Mouse (Mus musculus) activated CD4-positive, CD25-positive, alpha-beta regulatory T cell, adult 4 months (primary cell): ENCODE data around the gene Ffar4. TPM values are rescaled to one million over a fixed set of nuclear protein-coding genes. Genes with fewer than 3 reads are reported as not detected.

Experiments
- ATAC-seq: one replicate; pipeline ENCODE4 v1.8.0; 2017
- polyA plus RNA-seq, 2 experiments: library from polyadenylated mRNA; unstranded; fragments of 100-300 nt; shearing (Covaris generic); gene quantifications; one replicate each; pipeline ENCODE4 v1.2.1; 2017

Ffar4 gene
- polyA plus RNA-seq, 2 experiments from 2014 or later, result 0.32 TPM; not detected in 1

DNA sequence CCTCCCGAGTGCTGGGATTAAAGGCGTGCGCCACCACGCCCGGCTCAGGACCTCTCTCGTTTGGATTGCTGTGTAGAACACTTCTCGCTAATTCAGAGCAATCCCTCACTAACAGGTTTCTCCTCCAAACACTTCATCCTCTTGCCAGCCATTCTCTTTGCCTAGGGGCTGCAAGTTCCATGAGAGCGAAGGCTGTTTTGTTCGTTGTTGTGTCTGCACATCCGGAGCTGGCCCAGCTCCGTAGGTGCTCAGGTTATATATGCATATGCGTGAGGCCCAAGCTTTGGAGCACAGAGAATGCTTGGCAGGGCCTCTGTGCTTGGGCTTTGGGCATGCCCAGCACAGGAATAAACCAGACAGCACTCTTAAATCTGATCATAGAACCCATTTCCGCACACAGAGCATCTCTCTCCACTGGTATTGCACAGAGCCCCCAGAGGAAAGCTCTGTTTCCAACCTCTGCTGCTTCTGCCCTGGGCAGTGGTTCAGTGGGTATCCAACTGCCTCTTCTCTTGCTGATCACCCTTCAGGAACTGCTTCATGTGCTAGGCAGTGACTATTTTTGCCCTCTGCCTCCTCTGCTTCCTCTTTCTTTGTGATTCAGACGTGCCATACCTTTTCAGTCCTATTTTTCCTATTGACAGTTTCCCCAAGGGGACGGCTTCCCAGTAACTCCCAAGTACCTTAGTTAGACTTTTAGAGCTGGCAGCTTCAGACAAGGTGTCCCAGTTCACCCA lies 12.8 kb downstream of the Ffar4 start:
- ATAC-seq, result no peak

DNA sequence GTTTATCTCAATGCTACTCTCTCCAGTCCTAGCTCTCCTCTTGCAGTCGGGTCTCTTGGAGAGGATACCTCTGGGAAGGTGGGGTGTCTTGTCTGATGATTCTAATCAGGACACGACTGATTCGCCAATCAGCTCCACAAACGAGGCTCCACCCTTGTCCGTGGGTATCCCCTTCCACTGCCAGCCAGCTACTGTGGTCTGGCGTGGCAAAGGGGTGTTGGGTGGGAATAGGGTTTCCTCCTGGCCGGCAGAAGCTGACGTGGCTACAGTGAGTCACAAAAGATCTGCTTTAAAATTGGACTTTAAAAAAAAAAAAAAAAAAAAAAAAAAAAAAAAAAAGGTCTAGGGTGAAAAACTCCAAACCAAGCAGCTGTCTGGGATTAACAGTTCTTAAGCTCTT lies 14.2 kb downstream of the Ffar4 start:
- ATAC-seq, result no peak

DNA sequence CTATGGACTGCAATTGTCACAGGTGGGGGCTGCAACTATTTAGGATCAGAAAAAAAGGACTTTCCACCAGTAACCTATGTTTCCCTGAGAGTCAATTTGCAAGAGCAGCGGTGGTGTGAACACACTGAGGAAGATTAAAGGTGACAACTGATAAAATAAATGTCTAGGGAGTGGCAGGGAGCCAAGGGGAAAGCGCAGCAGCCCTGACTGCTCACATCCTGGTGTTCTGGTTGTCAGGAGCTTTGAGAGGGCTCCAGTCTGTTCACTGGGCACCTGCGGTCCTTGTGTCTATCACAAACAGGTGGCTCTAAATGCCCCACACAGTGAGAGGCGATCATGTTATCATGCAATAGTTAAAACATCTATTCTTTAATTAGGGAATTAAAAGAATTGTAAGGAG lies 15.7 kb downstream of the Ffar4 start:
- ATAC-seq, result no peak

DNA sequence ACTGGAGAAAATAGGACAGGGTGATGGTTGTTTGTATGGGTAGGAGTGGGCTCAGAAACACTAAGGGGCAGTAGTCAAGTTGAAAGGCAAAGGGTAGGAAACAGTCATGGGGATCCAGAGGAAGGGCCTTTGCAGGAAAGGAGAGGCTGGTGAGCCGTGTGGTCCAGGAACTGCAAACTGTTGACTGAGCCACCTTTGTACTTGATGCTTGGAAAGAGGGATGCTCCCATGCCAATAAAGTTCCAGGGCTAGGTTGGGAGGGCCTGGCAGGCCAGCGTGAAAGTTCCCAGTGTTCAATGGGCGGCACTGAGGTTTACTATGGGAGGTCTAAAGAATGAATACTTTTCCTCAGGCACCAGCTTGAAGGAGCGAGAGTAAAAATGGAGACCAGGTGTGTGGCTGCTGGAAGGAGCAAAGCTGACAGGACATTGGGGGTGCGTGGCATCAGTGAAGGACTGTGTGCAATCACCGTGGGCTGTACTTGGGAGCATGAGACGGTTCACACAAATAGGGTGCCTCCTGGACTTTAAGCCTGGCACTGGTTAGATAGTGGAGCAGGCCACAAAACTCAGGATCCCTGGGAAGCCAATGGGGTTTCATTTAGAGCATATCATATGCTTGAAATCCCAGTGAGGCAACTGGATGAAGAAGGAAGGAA lies 18.1 kb downstream of the Ffar4 start:
- no peak for ATAC-seq

DNA sequence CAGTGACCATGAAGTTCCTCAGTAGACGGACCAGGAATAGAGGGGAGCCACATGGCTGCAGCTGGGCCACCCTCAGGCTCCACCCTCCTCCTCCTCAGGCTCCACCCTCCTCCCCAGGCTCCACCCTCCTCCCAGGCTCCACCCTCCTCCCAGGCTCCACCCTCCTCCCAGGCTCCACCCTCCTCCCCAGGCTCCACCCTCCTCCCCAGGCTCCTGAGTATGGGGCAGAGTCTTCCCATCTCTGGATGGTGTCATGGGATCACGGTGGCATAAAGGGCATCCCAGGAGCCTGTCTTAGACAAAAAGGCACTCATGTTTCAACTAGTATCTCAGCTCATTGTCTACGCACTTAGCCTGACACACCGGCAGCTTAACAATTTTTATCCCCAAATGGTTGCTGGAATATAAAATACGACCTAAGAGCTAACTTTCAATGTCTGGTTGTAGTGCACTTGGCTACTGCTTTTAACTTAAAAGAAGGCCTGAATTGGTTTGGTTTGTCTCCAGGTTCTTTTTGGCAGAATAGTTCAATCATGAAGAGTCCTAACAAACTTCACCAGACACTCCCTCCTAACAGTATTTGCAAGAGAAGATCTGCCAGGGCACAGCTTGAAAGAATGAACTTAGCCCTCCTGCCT lies 23.4 kb downstream of the Ffar4 start:
- no peak for ATAC-seq

DNA sequence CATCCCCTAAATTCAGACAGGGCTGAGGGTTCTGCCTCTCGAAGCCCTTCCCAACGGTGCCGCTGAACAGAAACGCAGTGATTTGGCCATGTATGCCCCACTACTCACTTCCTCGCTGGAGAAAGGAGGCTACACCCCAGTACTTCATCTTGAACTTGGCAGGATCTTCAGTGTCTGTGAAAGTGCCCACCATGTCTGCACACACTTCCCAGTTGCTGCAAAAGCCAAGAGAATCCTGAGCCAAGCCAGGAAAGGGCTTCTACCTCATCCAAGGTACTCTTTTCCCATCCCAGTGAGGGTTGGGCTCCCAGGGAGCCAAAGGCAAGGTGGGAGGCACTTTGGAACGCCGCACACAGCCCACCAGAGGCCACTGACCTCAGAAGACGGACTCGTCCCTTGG lies 27.1 kb downstream of the Ffar4 start:
- ATAC-seq, result no peak

DNA sequence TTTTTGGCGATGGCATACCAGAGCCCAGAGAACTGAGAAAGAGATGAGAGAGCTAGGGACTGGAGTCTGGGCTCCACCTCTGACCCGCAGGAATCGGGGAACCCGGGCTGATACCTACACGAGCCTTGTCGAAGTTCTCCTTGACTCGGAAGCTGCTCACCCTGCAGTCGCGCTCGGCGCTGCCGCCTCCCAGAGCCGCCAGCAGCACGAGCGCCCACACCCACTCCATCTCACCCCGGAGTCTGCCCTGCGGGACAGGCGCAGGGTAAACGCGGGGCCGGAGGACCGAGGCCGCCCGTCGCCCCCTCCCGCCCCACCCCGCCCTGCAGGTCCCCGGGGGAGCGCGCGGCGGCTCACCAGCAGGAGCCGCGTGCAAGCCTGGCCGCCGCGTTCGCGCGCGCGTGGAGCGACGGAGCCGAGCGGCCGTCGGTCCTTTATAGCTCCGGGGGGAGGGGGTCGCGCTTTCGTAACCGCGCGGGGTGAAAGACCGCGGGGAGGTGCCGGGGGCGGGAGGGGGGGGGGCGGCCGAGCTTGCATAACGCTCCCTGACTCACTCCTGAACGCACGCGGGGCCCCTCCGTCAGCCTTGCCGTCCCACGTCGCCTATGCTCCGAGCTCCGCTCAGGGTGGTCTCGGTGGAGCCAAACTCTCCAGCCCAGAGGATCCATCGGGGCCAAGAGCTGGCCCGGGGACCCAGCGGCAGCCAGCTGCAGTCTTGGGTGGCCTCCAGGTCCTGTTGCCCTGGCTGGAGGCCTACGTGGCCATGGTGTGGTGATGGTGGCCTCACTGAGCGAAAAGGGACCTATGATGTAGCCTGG lies 27.7 kb downstream of the Ffar4 start:
- ATAC-seq, result no peak

DNA sequence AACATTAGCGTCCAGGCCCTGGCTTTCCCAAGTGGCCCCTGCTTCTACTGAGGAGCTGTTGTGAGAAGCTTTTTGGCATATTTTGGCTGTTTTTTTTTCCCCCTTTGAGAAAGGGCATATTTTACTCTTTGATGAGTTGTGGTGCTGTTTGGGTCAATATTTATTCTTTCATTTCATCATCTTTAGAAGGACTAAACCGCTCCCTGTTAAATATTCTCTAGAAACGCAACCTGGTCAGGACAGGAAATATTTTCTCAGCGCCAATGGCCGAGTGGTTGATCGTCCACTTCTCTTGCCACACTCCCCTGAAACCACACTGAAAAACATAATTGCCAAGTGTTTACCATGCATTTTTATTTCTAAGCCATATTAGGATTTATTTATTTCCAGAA lies 28.3 kb downstream of the Ffar4 start, which contains the start of gene Rbp4:
Gene Rbp4 (minus strand): TSS at position 63 of the 392 bp plus-strand sequence.
- no peak for ATAC-seq

DNA sequence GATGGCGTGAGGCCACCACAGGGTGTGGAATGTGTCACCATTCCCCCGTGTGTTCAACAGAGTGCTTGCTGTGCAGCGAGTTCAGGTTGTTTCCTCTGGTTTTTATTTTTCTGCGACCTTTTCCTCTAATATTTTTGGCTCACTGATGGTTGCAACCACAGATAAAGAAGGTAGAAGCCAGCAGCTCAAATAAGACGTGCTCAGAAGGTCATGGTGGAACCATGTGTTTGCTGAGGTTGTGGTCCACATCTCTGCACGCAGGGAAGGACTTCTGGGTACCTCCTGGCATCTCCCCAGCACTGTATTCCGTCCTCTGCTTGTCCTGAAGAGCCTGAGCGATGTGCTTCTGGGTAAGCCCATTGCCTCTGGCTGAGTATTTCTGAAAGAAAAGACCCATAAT lies 29.8 kb downstream of the Ffar4 start:
- no peak for ATAC-seq

DNA sequence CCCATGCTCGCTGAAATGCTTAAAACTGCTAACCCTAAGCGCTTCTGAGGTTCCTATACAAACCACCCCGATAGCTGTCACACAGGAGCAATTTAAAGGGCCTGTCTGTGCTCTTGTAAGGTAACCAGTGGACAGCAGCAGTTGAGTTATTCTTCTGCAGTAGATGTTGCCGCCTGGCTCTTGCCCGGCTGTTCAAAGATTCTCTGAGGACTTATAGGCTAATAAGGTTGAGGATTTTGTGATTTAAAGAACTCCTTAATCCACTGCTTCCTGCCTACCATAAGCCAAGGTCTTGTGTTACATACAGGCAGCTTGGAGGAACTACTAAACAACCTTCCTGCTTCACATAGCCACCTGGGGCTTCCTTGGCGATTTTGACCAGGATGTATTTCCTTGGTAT lies 35.6 kb downstream of the Ffar4 start, which contains the start of gene Pde6c:
Gene Pde6c (plus strand): TSS at position 301 of the 400 bp plus-strand sequence.
- no peak for ATAC-seq

DNA sequence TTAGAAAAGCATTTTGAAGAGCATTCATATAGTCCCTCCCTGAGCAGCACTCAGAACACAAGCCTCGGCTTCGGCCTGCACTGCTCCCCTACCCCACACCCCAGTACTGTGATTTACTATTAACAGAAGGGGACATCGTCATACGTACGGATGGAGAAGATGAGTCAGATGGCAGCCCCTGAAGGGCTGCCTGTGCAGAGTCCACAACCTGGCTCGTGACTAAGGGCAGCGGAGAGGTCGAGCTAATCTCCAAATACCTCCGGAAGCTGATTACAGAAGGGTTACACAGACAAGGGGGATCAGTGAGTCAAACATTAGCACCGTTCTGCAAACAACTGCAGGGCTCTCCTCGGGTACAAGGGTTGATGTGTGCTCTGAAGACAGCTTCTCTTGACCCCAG lies 37.1 kb downstream of the Ffar4 start:
- ATAC-seq, result no peak

DNA sequence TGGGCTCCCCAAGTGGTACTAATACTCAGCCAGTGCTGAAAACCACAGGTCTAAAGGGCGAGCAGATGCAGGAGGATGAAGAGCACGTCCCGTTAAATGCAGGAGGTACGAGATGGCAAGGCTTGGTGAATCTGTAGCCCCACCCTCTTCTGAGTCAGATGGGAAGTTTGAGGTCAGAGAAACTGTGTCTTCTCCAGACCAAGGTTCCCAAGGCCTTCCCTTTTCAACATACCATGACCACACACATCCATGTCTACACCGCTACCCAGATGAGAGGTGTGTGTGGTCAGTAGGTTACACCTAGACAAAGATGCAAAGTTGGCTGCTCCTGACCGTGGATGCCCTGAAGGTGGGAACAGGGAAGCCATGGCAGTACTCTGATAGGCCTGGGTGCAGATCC lies 37.9 kb downstream of the Ffar4 start:
- no peak for ATAC-seq

DNA sequence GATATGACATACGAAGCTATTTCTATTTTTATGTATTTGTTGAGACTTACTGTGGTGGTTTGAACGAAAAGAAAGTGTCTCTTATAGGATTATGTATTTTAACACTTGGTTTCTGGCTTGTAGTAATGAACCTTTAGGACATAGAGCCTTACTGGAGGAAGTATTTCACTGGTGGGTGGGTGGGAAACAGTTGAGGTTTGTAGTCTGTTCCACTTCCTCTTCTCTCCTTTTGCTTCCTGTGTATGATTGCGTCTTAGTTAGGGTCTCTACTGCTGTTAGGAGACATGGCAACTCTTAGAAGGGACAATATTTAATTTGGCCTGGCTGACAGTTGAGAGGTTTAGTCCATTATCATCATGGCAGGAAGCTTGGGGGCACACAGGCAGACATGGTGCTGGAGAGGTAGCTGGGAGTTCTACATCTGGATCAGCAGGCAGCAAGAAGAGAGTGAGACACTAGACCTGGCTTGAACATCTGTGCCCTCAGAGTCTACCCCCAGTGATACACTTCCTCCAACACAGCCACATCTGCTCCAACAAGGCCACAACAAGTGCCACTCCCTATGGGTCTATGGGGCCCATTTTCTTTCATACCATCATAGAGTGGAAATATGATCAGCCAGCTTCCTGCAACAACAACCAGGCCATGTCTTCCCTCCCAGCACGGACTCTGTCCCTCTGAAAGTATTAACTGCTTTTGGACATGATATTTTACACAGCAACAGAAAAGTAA lies 46.8 kb downstream of the Ffar4 start:
- no peak for ATAC-seq

DNA sequence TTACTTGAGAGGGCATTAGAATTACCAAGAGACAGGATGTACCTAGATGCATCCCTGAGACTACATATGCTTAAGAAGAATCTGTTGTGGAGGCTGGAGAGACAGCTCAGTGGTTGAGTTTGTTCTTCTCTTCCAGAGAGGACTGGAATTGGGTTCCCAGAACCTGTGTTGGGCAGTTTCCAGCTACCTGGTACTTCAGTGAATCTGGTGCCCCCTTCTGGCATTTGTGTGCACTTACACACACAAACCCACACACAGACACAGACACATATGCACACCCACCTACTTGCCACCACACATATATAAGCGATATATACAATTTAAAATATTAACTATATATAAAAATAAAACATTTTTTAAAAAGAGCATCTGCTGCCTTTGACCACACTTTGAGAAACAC lies 59.4 kb downstream of the Ffar4 start:
- ATAC-seq, result no peak

DNA sequence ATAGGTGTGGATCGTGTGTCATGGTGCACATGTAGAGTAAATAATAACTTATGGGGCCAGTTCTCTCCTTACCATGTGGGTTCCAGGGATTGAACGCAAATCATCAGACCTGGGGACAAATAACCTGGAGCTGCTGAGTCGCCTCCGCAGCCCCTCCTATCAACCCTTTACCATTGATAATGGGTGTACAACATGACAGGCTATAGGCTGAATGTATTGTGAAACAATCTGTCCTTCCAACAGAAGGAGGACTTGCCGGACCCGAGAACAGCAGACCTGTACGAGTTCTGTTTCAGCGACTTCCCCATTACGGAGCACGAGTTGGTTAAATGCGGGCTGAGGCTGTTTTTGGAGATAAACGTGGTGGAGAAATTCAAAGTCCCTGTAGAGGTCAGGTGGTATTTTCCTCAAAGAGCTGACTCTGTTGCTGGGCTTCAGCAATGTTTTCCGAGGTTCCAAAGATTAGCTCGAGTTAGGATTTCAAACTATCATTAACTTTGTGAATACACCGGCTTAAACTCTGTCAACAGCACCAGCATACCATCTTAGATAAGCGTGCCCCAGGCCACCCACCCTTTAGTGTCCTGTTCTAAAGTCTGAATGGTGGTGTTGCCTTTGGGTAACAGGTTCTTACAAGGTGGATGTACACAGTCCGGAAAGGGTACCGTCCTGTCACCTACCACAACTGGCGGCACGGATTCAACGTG lies 64.9 kb downstream of the Ffar4 start:
- no peak for ATAC-seq

Other genes starting within 250 kb of the Ffar4 start
- under 1 TPM; 0.19 to 0.27 TPM for gene Myof, start 53.5 kb upstream of the Ffar4 start, polyA plus RNA-seq
- 10 to 100 TPM; 11.9 to 14.7 TPM for gene Cep55, start 42.1 kb upstream of the Ffar4 start, polyA plus RNA-seq
- not detected for gene Rbp4, start 28.2 kb downstream of the Ffar4 start, polyA plus RNA-seq
- not detected for gene Pde6c, start 35.7 kb downstream of the Ffar4 start, polyA plus RNA-seq
- gene Fra10ac1, start 127.1 kb downstream of the Ffar4 start, polyA plus RNA-seq, result 10 to 100 TPM; 25.6 to 33.2 TPM
- gene Lgi1, start 167.5 kb downstream of the Ffar4 start, polyA plus RNA-seq, result not detected